Mouse (Mus musculus) embryonic facial prominence, embryonic 11.5 days (tissue): ENCODE results near the gene Unc5b. TPM values are rescaled to one million over a fixed set of nuclear protein-coding genes. Genes with fewer than 3 reads are reported as not detected.

Source experiments
- ATAC-seq: fragments of 200-750 bp; cut with Nextera tagmentation; replicated peaks from 2 replicates; pipeline ENCODE4 v1.8.0; 2017; ENCODE audit warnings: low read depth; ENCODE audit not compliant: insufficient number of reproducible peaks, low FRiP score, low TSS enrichment
- DNase-seq: peaks from one replicate; pipeline ENCODE4 v3.0.0-alpha.2; 2015; ENCODE audit warnings: low spot score
- H3K27ac ChIP-seq: fragments of 300-500 bp; sonication (generic); replicated peaks from 2 replicates; pipeline ENCODE4 v1.5.1; 2014; ENCODE audit warnings: mild to moderate bottlenecking, low read depth, low read length, control low read depth
- H3K27me3 ChIP-seq: fragments of 300-500 bp; sonication (generic); 2 replicates; pipeline ENCODE4 v1.6.1; 2014; ENCODE audit warnings: mild to moderate bottlenecking, low read length, moderate library complexity, mixed read lengths; ENCODE audit not compliant: control insufficient read depth, insufficient read depth
- H3K36me3 ChIP-seq: fragments of 300-500 bp; sonication (generic); replicated peaks from 2 replicates; pipeline ENCODE4 v1.6.1; 2014; ENCODE audit warnings: low read depth, mild to moderate bottlenecking, low read length, moderate library complexity, mixed read lengths; ENCODE audit not compliant: control insufficient read depth, insufficient read depth
- H3K4me1 ChIP-seq: fragments of 300-500 bp; sonication (generic); 2 replicates; pipeline ENCODE4 v1.6.1; 2014; ENCODE audit warnings: low read length, mixed read lengths; ENCODE audit not compliant: control insufficient read depth, insufficient read depth
- H3K4me2 ChIP-seq: fragments of 300-500 bp; sonication (generic); 2 replicates; pipeline ENCODE4 v1.6.1; 2014; ENCODE audit warnings: low read depth, mild to moderate bottlenecking, control low read depth, low read length, moderate library complexity
- H3K4me3 ChIP-seq: fragments of 300-500 bp; sonication (generic); 2 replicates; pipeline ENCODE4 v1.5.1; 2014; ENCODE audit warnings: low read depth, low read length, control low read depth
- H3K9ac ChIP-seq: fragments of 300-500 bp; sonication (generic); replicated peaks from 2 replicates; pipeline ENCODE4 v1.6.1; 2014; ENCODE audit warnings: mild to moderate bottlenecking, control low read depth, low read length
- H3K9me3 ChIP-seq: fragments of 300-500 bp; sonication (generic); replicated peaks from 2 replicates; pipeline ENCODE4 v1.6.1; 2016; ENCODE audit warnings: mild to moderate bottlenecking, low read length, inconsistent platforms, mixed read lengths; ENCODE audit not compliant: control insufficient read depth
- WGBS: fragments of 180-500 bp; shearing (Covaris S2); extraction: QIAGEN DNeasy Blood & Tissue Kit; methylation state at CpG from one replicate; pipeline ENCODE4 v1.1.7; 2014; 5-methylcytosine and 5-hydroxymethylcytosine counted together
- polyA plus RNA-seq: library from polyadenylated mRNA; unstranded; fragments of >200 nt; fragmentation: Nextera tagmentation; extraction: Ambion mirVana; gene quantifications from 2 replicates; pipeline ENCODE4 v1.2.1, GENCODE M21; 2014

Gene Unc5b
- polyA plus RNA-seq, 1 experiment from 2014 or later: 4.0 TPM

DNA sequence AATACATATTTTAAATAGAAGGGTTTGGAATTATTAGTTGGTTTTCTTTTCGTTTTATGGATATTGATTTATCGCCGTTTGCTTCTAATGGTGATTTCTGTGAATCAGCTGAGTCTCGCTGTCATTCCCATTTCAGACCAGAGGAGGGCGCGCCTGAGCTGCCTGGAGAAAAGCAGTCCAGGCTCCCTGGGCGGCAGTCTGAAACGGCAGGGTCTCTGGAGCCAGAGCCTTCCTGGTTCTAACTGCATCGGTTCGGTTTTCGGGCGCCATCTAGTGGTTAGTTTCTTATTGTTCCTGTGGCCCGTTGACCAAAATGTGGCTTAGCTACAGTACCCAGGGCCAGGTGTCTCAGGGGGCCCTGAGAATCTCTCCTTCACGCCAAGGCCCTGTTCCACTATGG is 71.0 kb downstream of the Unc5b start:
- H3K9me3 ChIP-seq: no peaks in the 10 kb centered on the region
- DNase-seq (peak; percentile 98), ATAC-seq (peak; percentile 72)
- H3K4me1 ChIP-seq: no peaks in the 10 kb centered on the region
- H3K36me3 ChIP-seq: no peaks in the 10 kb centered on the region; the same call in 1 of the 2 replicates
- H3K4me3 ChIP-seq: no peak overlapping the region
- no peaks in the 10 kb centered on the region for H3K27me3 ChIP-seq
- no peak overlapping the region for H3K27ac ChIP-seq
- no peak overlapping the region for H3K4me2 ChIP-seq
- 7% methylated on average over 14 of the region's 14 CpGs for WGBS
- no peak overlapping the region for H3K9ac ChIP-seq

DNA sequence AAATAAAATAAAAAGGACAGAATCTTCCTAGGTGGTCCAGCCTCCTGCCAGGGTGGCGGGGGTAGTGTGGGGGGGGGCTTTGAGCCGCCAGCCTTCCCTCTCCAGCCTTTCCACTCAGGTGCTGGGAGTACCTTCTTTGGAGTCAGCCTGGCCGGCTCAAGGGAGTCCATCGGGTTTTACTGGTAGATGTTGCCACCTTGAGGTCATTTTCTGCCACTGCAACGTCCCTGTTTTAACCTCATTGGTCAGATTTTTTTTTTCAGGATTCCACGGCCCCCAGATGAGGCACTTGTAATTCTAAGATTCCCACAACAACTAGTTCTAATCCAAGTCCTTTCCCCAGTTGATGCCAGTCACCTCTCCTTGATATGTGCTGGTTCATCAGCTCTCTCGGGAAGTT is 74.4 kb downstream of the Unc5b start:
- ATAC-seq (no peak), DNase-seq (peak; percentile 81)
- H3K4me1 ChIP-seq: no peaks in the 10 kb centered on the region
- no peaks in the 10 kb centered on the region for H3K27me3 ChIP-seq
- H3K36me3 ChIP-seq: no peaks in the 10 kb centered on the region
- 8% methylated on average over 7 of the region's 7 CpGs for WGBS
- no peak overlapping the region for H3K4me3 ChIP-seq
- no peak overlapping the region for H3K27ac ChIP-seq
- no peak overlapping the region for H3K4me2 ChIP-seq
- no peak overlapping the region for H3K9ac ChIP-seq
- H3K9me3 ChIP-seq: no peaks in the 10 kb centered on the region

DNA sequence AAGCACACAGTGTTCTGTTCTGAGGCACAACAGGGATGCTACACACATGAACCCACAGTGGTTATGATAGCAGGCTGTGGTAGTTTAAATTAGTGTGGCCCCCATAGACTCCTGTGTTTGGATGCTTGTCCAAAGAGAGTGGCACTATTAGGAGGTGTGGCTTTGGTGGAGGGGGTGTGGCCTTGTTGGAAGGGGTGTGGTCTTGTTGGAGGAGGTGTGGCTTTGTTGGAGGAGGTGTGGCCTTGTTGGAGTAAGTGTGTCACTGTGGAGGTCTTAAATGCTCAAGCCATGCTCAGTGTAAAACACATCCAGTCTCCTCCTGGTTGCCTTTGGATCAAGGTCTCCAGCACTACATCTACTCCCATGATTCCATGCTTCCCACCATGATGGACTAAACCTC is 75.2 kb downstream of the Unc5b start:
- Histone ChIP-seq H3K4me3 (no peak overlapping the region), H3K4me1 (no peaks in the 10 kb centered on the region), H3K27ac (no peak overlapping the region), H3K9ac (no peak overlapping the region), H3K9me3 (no peaks in the 10 kb centered on the region), H3K27me3 (no peaks in the 10 kb centered on the region), H3K36me3 (no peaks in the 10 kb centered on the region), H3K4me2 (no peak overlapping the region)
- no peak for DNase-seq
- no peak for ATAC-seq

- H3K4me1 ChIP-seq: no peaks in the 10 kb centered on the region
- no peak overlapping the region for H3K4me2 ChIP-seq
- H3K27me3 ChIP-seq: no peaks in the 10 kb centered on the region
- no peaks in the 10 kb centered on the region for H3K9me3 ChIP-seq
- no peak overlapping the region for H3K4me3 ChIP-seq
- H3K9ac ChIP-seq: no peak overlapping the region
- DNase-seq: no peak
- no peaks in the 10 kb centered on the region for H3K36me3 ChIP-seq
- ATAC-seq: no peak
- WGBS: 76% methylated on average over 8 of the region's 8 CpGs
- H3K27ac ChIP-seq: no peak overlapping the region
Observed at GRCm38 (mm10) chr10:60753941-60754340, 77.4 kb downstream of the Unc5b start.

DNA sequence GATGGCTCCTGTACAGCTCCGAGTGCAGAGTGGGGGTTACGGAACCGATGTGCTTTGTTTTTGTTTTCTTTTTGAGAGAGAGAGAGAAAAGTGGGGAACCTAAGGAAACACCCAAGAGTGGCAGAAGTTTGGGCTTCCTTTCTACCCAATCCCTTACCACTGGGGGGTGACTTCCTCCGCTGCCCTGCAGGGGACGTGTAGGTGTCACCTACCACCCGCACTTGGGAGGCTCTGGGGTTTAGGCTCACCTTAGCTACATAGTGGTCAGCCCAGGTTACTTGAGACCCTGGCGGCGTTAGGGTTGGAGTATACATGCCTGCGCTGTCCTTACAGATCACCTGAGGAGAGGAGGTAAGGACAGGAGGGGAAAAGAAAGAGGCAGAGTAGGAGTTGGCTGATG is 78.1 kb downstream of the Unc5b start:
- WGBS: 64% methylated on average over 9 of the region's 9 CpGs
- H3K9ac ChIP-seq: peak overlapping the region; percentile 40; the same call in 1 of the 2 replicates
- no peaks in the 10 kb centered on the region for H3K27me3 ChIP-seq
- H3K36me3 ChIP-seq: no peaks in the 10 kb centered on the region
- H3K4me2 ChIP-seq: peak overlapping the region; percentile 34; the same call in 1 of the 2 replicates
- no peak overlapping the region for H3K27ac ChIP-seq
- no peak for ATAC-seq
- DNase-seq: no peak
- no peaks in the 10 kb centered on the region for H3K4me1 ChIP-seq
- no peak overlapping the region for H3K4me3 ChIP-seq
- H3K9me3 ChIP-seq: no peaks in the 10 kb centered on the region

DNA sequence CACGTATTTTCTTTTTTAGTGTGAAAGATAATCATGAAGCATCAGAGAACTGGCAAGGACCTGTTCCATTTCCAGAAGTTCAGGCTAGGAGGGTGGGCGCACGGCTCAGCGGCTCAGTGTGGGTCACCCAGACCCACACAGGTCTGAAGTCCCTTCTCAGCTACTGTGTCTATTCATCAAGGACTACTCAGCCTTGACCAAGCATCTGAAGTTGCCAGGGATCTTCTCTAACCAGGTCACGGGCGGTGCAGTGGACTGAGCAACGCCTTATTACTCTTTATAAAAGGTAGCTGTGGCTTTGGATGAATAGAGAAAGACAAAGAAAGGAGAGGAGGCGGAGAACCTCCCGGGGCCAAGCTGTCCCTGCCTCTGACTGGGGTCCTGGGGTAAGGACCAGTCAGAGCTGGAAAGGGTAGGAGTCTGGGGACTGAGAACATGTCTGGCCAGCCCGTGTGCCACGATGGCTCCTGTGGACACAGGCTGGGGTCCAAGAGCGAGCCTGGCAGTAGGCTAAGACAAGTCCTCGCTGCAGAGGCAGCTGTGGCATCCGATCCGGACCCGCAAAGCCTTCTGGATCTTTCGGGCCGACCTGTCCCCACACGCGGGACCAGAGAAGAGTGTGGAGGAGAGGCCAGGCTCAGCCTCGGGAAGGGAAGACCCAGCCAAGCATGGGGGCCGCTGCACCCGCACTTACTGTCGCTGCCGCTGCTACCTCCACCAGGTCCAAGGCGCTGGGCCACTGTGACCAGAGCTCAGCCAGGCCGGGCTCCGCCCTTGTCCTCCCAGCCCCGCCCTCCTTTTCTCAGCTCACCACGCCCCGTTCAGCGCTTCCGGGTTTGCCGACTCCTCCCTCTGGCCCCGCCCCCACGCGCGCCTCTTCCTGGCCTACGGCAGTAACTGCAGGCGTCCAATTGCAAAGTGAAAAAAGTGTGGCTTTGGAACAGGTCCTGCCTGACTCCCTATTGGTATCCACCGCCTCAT is 79.1 kb downstream of the Unc5b start, which contains the start of gene Slc29a3:
Gene Slc29a3, minus strand, starts transcription at position 755 of the 981 bp plus-strand sequence.
- H3K36me3 ChIP-seq: no peaks in the 10 kb centered on the region
- H3K4me1 ChIP-seq: no peaks in the 10 kb centered on the region
- peak; percentile 89 for ATAC-seq
- H3K9ac ChIP-seq: peak within 1 kb of the TSS; percentile 79
- 0 out of 2 replicates have a peak within 1 kb of the TSS, but pooled peaks have one; percentile 42 for H3K27ac ChIP-seq
- H3K4me3 ChIP-seq: peak within 1 kb of the TSS; percentile 57
- 9% methylated on average over 41 of the region's 41 CpGs for WGBS
- peak; percentile 97 for DNase-seq
- H3K27me3 ChIP-seq: no peaks in the 10 kb centered on the region
- H3K9me3 ChIP-seq: no peaks in the 10 kb centered on the region
- peak within 1 kb of the TSS; percentile 70 for H3K4me2 ChIP-seq

DNA sequence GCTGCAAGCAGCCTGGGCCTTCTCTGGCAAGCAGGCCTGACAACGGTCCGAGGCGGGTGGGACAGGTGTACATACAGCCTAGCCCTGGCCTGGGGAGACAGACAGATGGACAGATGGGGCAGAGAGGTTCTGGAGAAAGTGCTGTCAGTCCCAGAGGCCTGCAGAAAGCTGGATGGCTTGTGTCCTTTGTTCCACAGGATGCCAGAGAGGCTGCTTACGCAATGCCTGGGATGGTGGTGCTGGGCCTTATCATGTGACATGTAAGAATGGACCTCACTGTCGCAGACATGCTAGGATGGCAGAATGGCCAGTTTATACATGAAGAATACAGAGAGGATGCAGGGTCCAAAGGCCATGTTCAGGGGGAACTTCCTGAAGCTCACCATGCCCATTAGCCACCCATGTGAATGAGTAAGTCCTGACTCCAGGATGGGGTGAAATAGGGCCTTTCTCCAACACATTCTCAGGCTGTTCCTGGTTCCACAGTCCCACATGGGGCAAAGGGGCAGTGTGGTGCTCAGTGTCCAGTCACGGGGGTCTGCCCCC is 83.6 kb downstream of the Unc5b start:
- Histone ChIP-seq H3K4me3 (no peak overlapping the region), H3K4me2 (no peak overlapping the region), H3K27ac (no peak overlapping the region), H3K27me3 (no peaks in the 10 kb centered on the region), H3K9me3 (no peaks in the 10 kb centered on the region), H3K4me1 (no peaks in the 10 kb centered on the region), H3K36me3 (no peaks in the 10 kb centered on the region), H3K9ac (no peak overlapping the region)
- DNase-seq (no peak), ATAC-seq (no peak)
- 80% methylated on average over 6 of the region's 6 CpGs for WGBS

GRCm38 (mm10) chr10:60746512-60746911 is 84.9 kb downstream of the Unc5b start:
- Histone ChIP-seq H3K9ac (no peak overlapping the region), H3K27ac (no peak overlapping the region), H3K36me3 (no peaks in the 10 kb centered on the region), H3K27me3 (no peaks in the 10 kb centered on the region), H3K4me2 (no peak overlapping the region), H3K4me3 (no peak overlapping the region), H3K9me3 (no peaks in the 10 kb centered on the region), H3K4me1 (no peaks in the 10 kb centered on the region)
- WGBS: 86% methylated on average over 2 of the region's 2 CpGs
- DNase-seq (no peak), ATAC-seq (no peak)
